Mouse (Mus musculus) embryonic facial prominence, embryonic 12.5 days (tissue): Measurements from ENCODE around the gene Ing2. TPM values are rescaled to one million over a fixed set of nuclear protein-coding genes. Genes with fewer than 3 reads are reported as not detected.

ENCODE experiments used
- ATAC-seq: fragments of 200-750 bp; cut with Nextera tagmentation; 2 replicates; pipeline ENCODE4 v1.8.0; 2017; ENCODE audit not compliant: insufficient number of reproducible peaks, insufficient read depth, low FRiP score, low TSS enrichment
- H3K27ac ChIP-seq: fragments of 300-500 bp; sonication (generic); 2 replicates; pipeline ENCODE4 v1.5.1; 2016; ENCODE audit warnings: mild to moderate bottlenecking
- H3K27me3 ChIP-seq: fragments of 300-500 bp; sonication (generic); 2 replicates; pipeline ENCODE4 v1.6.1; 2016; ENCODE audit warnings: mild to moderate bottlenecking, moderate library complexity
- H3K36me3 ChIP-seq: fragments of 300-500 bp; sonication (generic); 2 replicates; pipeline ENCODE4 v1.6.1; 2016; ENCODE audit warnings: mild to moderate bottlenecking
- H3K4me1 ChIP-seq: fragments of 300-500 bp; sonication (generic); 2 replicates; pipeline ENCODE4 v1.6.1; 2016
- H3K4me2 ChIP-seq: fragments of 300-500 bp; sonication (generic); replicated peaks from 2 replicates; pipeline ENCODE4 v1.6.1; 2016; ENCODE audit warnings: mild to moderate bottlenecking, moderate library complexity
- H3K4me3 ChIP-seq: fragments of 300-500 bp; sonication (generic); 2 replicates; pipeline ENCODE4 v1.5.1; 2016; ENCODE audit warnings: mild to moderate bottlenecking
- H3K9ac ChIP-seq: fragments of 300-500 bp; sonication (generic); 2 replicates; pipeline ENCODE4 v1.6.1; 2016; ENCODE audit warnings: mild to moderate bottlenecking, moderate library complexity
- H3K9me3 ChIP-seq: fragments of 300-500 bp; sonication (generic); 2 replicates; pipeline ENCODE4 v1.6.1; 2016; ENCODE audit warnings: mild to moderate bottlenecking, moderate library complexity
- WGBS: fragments of 180-500 bp; shearing (Covaris S2); methylation state at CpG from one replicate; pipeline ENCODE4 v1.1.7; 2016; 5-methylcytosine and 5-hydroxymethylcytosine counted together
- polyA plus RNA-seq: library from polyadenylated mRNA; unstranded; fragments of >200 nt; fragmentation: Nextera tagmentation; extraction: Ambion mirVana; gene quantifications from 2 replicates; pipeline ENCODE4 v1.2.1, GENCODE M21; 2016

Ing2 gene
- polyA plus RNA-seq, 1 experiment from 2014 or later = 18.9 TPM

- no peak for ATAC-seq
- Histone ChIP-seq H3K4me3 (no peak overlapping the region), H3K9me3 (peaks cover 6% of the 10 kb centered on the region), H3K9ac (no peak overlapping the region), H3K27me3 (no peaks in the 10 kb centered on the region), H3K36me3 (no peaks in the 10 kb centered on the region), H3K4me1 (no peaks in the 10 kb centered on the region; the same call in 1 of the 2 replicates), H3K4me2 (no peak overlapping the region), H3K27ac (no peak overlapping the region)
- WGBS = 72% methylated on average over 9 of the region's 9 CpGs
These were observed 32.8 kb downstream of the Ing2 start for GRCm38 (mm10) chr8:47642514-47643064.

- no peaks in the 10 kb centered on the region; the same call in 1 of the 2 replicates for H3K4me1 ChIP-seq
- H3K4me3 ChIP-seq = no peak overlapping the region
- H3K4me2 ChIP-seq = no peak overlapping the region
- no peaks in the 10 kb centered on the region for H3K36me3 ChIP-seq
- no peaks in the 10 kb centered on the region for H3K9me3 ChIP-seq
- 71% methylated on average over 4 of the region's 4 CpGs for WGBS
- no peak overlapping the region for H3K9ac ChIP-seq
- no peak for ATAC-seq
- H3K27ac ChIP-seq = no peak overlapping the region
- no peaks in the 10 kb centered on the region for H3K27me3 ChIP-seq
These were observed 38.2 kb downstream of the Ing2 start for GRCm38 (mm10) chr8:47637152-47637551.

GRCm38 (mm10) chr8:47636032-47636431, 39.3 kb downstream of the Ing2 start:
- H3K27ac ChIP-seq = no peak overlapping the region
- ATAC-seq = no peak
- H3K4me1 ChIP-seq = no peaks in the 10 kb centered on the region; the same call in 1 of the 2 replicates
- H3K36me3 ChIP-seq = no peaks in the 10 kb centered on the region
- H3K9ac ChIP-seq = no peak overlapping the region
- H3K4me3 ChIP-seq = no peak overlapping the region
- no peaks in the 10 kb centered on the region for H3K27me3 ChIP-seq
- H3K4me2 ChIP-seq = no peak overlapping the region
- H3K9me3 ChIP-seq = no peaks in the 10 kb centered on the region
- 76% methylated on average over 3 of the region's 3 CpGs for WGBS

GRCm38 (mm10) chr8:47634791-47635341, 40.5 kb downstream of the Ing2 start:
- Histone ChIP-seq H3K4me1 (no peaks in the 10 kb centered on the region; the same call in 1 of the 2 replicates), H3K9ac (no peak overlapping the region), H3K36me3 (no peaks in the 10 kb centered on the region), H3K9me3 (no peaks in the 10 kb centered on the region), H3K27me3 (no peaks in the 10 kb centered on the region), H3K4me3 (no peak overlapping the region), H3K27ac (no peak overlapping the region), H3K4me2 (no peak overlapping the region)
- no peak for ATAC-seq
- 45% methylated on average over 10 of the region's 10 CpGs for WGBS

GRCm38 (mm10) chr8:47621144-47621543, 54.2 kb downstream of the Ing2 start:
- no peak overlapping the region for H3K9ac ChIP-seq
- no peak for ATAC-seq
- no peaks in the 10 kb centered on the region for H3K36me3 ChIP-seq
- H3K4me3 ChIP-seq = no peak overlapping the region
- H3K27ac ChIP-seq = no peak overlapping the region
- 85% methylated on average over 1 of the region's 1 CpGs for WGBS
- H3K27me3 ChIP-seq = no peaks in the 10 kb centered on the region
- H3K4me2 ChIP-seq = no peak overlapping the region
- no peaks in the 10 kb centered on the region for H3K9me3 ChIP-seq
- no peaks in the 10 kb centered on the region for H3K4me1 ChIP-seq

Other genes with a start within 250 kb of the Ing2 start
- 23.9 and 25.8 TPM in 2 replicates for gene Stox2, start 229.2 kb downstream of the Ing2 start, polyA plus RNA-seq
- gene Trappc11, start 142.1 kb downstream of the Ing2 start, polyA plus RNA-seq = 40.6 and 42.3 TPM in 2 replicates
- gene Rwdd4a, start 141.9 kb downstream of the Ing2 start, polyA plus RNA-seq = 42.1 and 45.1 TPM in 2 replicates
- gene Cdkn2aip, start 38.4 kb upstream of the Ing2 start, polyA plus RNA-seq = 32.6 and 33.5 TPM in 2 replicates
- not detected in 2 replicates for gene Cldn24, start 146.6 kb upstream of the Ing2 start, polyA plus RNA-seq
- not detected in 2 replicates for gene Cldn22, start 148.9 kb upstream of the Ing2 start, polyA plus RNA-seq